Mouse (Mus musculus): Measurements from ENCODE around the gene Dhx33. TPM values are rescaled to one million over a fixed set of nuclear protein-coding genes. Genes with fewer than 3 reads are reported as not detected.

The Dhx33 gene
- polyA plus RNA-seq, 1 experiment from 2014 or later: 15.8 TPM

DNA sequence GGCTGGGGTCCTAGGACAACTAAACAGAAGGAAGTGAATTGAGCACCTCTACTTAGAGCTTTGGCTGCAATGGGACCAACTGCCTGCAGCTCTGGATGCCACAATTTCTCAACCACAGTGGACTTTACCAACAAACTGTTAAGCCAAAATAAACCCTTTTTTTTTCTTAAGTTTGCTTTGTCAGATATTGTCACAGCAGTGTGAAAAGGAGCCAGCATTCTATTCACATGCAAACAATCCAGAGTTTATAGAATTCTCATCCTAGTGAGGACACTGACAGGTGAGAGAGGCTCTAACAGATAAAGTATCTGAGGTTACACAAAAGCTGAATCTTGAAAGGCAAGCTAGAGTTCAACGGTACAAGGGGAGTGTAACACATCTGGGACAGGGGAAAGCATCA lies 12.8 kb upstream of the Dhx33 start:
- Histone ChIP-seq H3K27ac (no peak overlapping the region), H3K4me3 (replicated peaks) (no peak overlapping the region), H3K27me3 (no peaks in the 10 kb centered on the region), H3K4me1 (replicated peaks) (peaks cover 43% of the 10 kb centered on the region), H3K4me2 (replicated peaks) (no peak overlapping the region), H3K9ac (replicated peaks) (no peak overlapping the region), H3K9me3 (no peaks in the 10 kb centered on the region), H3K36me3 (peaks cover 12% of the 10 kb centered on the region)
- 90% methylated on average over 1 of the region's 1 CpGs for WGBS
- ATAC-seq: no peak

GRCm38 (mm10) chr11:71012743-71013142 lies 8.5 kb upstream of the Dhx33 start:
- H3K27me3 ChIP-seq: no peaks in the 10 kb centered on the region
- H3K36me3 ChIP-seq: peaks cover 44% of the 10 kb centered on the region
- no peak overlapping the region for H3K9ac ChIP-seq (replicated peaks)
- H3K4me3 ChIP-seq (replicated peaks): no peak overlapping the region
- no peak overlapping the region for H3K27ac ChIP-seq
- H3K9me3 ChIP-seq: no peaks in the 10 kb centered on the region
- no peak overlapping the region for H3K4me2 ChIP-seq (replicated peaks)
- ATAC-seq: no peak
- peaks cover 15% of the 10 kb centered on the region for H3K4me1 ChIP-seq (replicated peaks)
- 94% methylated on average over 7 of the region's 7 CpGs for WGBS

GRCm38 (mm10) chr11:71008321-71008720 lies 4.1 kb upstream of the Dhx33 start:
- WGBS: 94% methylated on average over 3 of the region's 3 CpGs
- H3K9ac ChIP-seq (replicated peaks): no peak overlapping the region
- H3K4me1 ChIP-seq (replicated peaks): peaks cover 8% of the 10 kb centered on the region
- H3K27me3 ChIP-seq: no peaks in the 10 kb centered on the region
- H3K9me3 ChIP-seq: no peaks in the 10 kb centered on the region
- ATAC-seq: no peak
- H3K4me3 ChIP-seq (replicated peaks): no peak overlapping the region
- peaks cover 42% of the 10 kb centered on the region for H3K36me3 ChIP-seq
- H3K4me2 ChIP-seq (replicated peaks): no peak overlapping the region
- no peak overlapping the region for H3K27ac ChIP-seq

DNA sequence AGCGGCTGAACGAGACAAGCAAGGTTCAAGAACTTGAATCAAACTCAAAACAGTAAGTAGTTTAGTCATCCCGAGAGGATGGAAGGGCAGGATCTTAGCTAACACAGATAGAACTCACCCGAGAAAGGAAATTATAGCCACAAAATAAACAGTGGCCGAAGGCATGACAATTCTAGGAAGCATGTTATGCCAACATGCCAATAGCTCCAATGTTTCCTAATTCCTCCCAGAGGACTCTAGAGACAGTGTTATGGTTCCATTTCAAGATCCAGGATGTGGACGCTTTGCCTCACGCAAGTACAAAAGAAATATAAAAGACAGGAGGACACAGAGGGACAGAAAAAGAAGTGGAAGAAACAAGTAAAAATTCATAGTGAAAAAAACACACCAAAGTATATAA lies 3.6 kb upstream of the Dhx33 start:
- Histone ChIP-seq H3K36me3 (peaks cover 41% of the 10 kb centered on the region), H3K27me3 (no peaks in the 10 kb centered on the region)

DNA sequence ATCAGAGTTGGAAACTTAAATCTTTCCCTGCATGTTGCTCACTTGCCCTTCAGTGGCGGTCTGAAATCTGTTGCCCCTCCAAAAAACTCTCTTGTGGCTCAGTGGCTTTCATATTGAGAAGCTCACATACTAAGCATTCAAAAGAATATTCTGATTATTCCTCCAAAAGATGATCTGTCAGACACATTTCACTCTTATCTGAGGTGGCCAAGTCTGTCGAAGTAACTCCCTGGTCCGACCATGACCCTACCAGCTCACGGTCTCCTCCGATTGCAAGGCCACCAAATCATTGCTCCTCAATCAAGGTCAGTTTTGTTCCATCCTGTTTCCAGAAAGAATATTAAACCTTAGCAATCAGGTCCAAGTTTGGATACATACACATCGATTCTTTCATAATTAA lies 2.8 kb upstream of the Dhx33 start:
- Histone ChIP-seq H3K36me3 (peaks cover 33% of the 10 kb centered on the region), H3K4me3 (replicated peaks) (no peak overlapping the region), H3K4me2 (replicated peaks) (no peak overlapping the region), H3K27me3 (no peaks in the 10 kb centered on the region), H3K4me1 (replicated peaks) (peaks cover 21% of the 10 kb centered on the region), H3K9ac (replicated peaks) (no peak overlapping the region), H3K9me3 (no peaks in the 10 kb centered on the region), H3K27ac (no peak overlapping the region)
- ATAC-seq: no peak
- WGBS: 97% methylated on average over 6 of the region's 6 CpGs

More for the DNA sequence above, 3.6 kb upstream of the Dhx33 start:
- ATAC-seq: no peak
- no peak overlapping the region for H3K4me2 ChIP-seq (replicated peaks)
- H3K27ac ChIP-seq: no peak overlapping the region
- peaks cover 13% of the 10 kb centered on the region for H3K4me1 ChIP-seq (replicated peaks)
- no peaks in the 10 kb centered on the region for H3K9me3 ChIP-seq
- WGBS: 92% methylated on average over 7 of the region's 7 CpGs
- no peak overlapping the region for H3K4me3 ChIP-seq (replicated peaks)
- H3K9ac ChIP-seq (replicated peaks): no peak overlapping the region

- Histone ChIP-seq H3K9ac (replicated peaks) (peak overlapping the region; percentile 51; the same call in 1 of the 2 replicates), H3K27me3 (no peaks in the 10 kb centered on the region), H3K4me1 (replicated peaks) (peaks cover 25% of the 10 kb centered on the region), H3K4me3 (replicated peaks) (peak overlapping the region; percentile 94), H3K36me3 (peaks cover 19% of the 10 kb centered on the region), H3K27ac (no peak overlapping the region), H3K4me2 (replicated peaks) (peak overlapping the region; percentile 43), H3K9me3 (no peaks in the 10 kb centered on the region)
- WGBS: 65% methylated on average over 5 of the region's 5 CpGs
- ATAC-seq: no peak
Observed at GRCm38 (mm10) chr11:71005046-71005445, 809 bp upstream of the Dhx33 start.

GRCm38 (mm10) chr11:71003611-71004315 lies 474 bp downstream of the Dhx33 start:
- H3K9me3 ChIP-seq: no peaks in the 10 kb centered on the region
- WGBS: under 1% methylated on average over 49 of the region's 49 CpGs
- peak; percentile 92 for ATAC-seq

GRCm38 (mm10) chr11:71001167-71001566 lies 3.1 kb downstream of the Dhx33 start:
- 86% methylated on average over 4 of the region's 4 CpGs for WGBS
- Histone ChIP-seq H3K4me2 (replicated peaks) (no peak overlapping the region), H3K9ac (replicated peaks) (no peak overlapping the region), H3K9me3 (no peaks in the 10 kb centered on the region), H3K4me3 (replicated peaks) (no peak overlapping the region), H3K36me3 (peaks cover 34% of the 10 kb centered on the region), H3K27ac (no peak overlapping the region), H3K4me1 (replicated peaks) (peaks cover 25% of the 10 kb centered on the region), H3K27me3 (no peaks in the 10 kb centered on the region)
- no peak for ATAC-seq

More at GRCm38 (mm10) chr11:71003611-71004315, 474 bp downstream of the Dhx33 start:
- H3K36me3 ChIP-seq: peaks cover 19% of the 10 kb centered on the region
- peak overlapping the region; percentile 86 for H3K4me2 ChIP-seq (replicated peaks)
- peaks cover 25% of the 10 kb centered on the region for H3K4me1 ChIP-seq (replicated peaks)
- H3K9ac ChIP-seq (replicated peaks): peak overlapping the region; percentile 81
- H3K27me3 ChIP-seq: no peaks in the 10 kb centered on the region
- peak overlapping the region; percentile 82 for H3K27ac ChIP-seq
- peak overlapping the region; percentile 94 for H3K4me3 ChIP-seq (replicated peaks)

GRCm38 (mm10) chr11:70982557-70983228 lies 21.5 kb downstream of the Dhx33 start, which contains the start of gene C1qbp:
Gene C1qbp, minus strand, starts transcription at chr11:70983026.
- peak; percentile 98 for ATAC-seq
- Histone ChIP-seq H3K9ac (replicated peaks) (peak within 1 kb of the TSS; percentile 94), H3K36me3 (peaks cover 63% of the 10 kb centered on the region), H3K4me3 (replicated peaks) (peak within 1 kb of the TSS; percentile 97), H3K27me3 (no peaks in the 10 kb centered on the region), H3K9me3 (no peaks in the 10 kb centered on the region), H3K4me1 (replicated peaks) (peaks cover 13% of the 10 kb centered on the region), H3K4me2 (replicated peaks) (peak within 1 kb of the TSS; percentile 83), H3K27ac (peak within 1 kb of the TSS; percentile 51; the same call in 1 of the 2 replicates)
- WGBS: under 1% methylated on average over 60 of the region's 64 CpGs

DNA sequence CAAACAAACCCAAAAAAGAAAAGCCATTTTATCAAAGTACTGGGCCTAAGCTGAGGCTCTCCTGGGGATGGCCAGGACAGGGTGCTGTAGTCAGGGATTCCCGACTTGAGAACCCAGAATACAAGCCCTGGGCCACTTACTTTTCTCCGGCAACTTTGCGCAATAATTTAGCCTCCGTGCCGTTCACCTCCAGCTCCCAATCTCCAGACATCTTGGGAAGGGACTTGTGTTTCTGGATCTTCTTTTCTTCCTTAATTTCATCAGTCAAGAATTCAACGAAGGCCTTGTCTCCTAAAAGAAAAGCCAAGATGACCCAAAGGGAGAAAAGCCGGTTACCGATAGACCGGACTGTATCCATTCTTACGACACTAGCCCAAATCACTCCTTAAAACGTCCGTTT lies 22.2 kb downstream of the Dhx33 start:
- Histone ChIP-seq H3K4me1 (replicated peaks) (peaks cover 13% of the 10 kb centered on the region), H3K36me3 (peaks cover 63% of the 10 kb centered on the region), H3K4me2 (replicated peaks) (peak overlapping the region; percentile 83), H3K4me3 (replicated peaks) (peak overlapping the region; percentile 97), H3K27ac (no peak overlapping the region), H3K9ac (replicated peaks) (peak overlapping the region; percentile 94), H3K27me3 (no peaks in the 10 kb centered on the region), H3K9me3 (no peaks in the 10 kb centered on the region)
- WGBS: 11% methylated on average over 12 of the region's 12 CpGs
- no peak for ATAC-seq

- Histone ChIP-seq H3K4me1 (replicated peaks) (peaks cover 13% of the 10 kb centered on the region), H3K4me3 (replicated peaks) (no peak overlapping the region), H3K4me2 (replicated peaks) (peak overlapping the region; percentile 83; the same call in 1 of the 2 replicates), H3K27me3 (no peaks in the 10 kb centered on the region), H3K36me3 (peaks cover 62% of the 10 kb centered on the region), H3K9me3 (no peaks in the 10 kb centered on the region), H3K9ac (replicated peaks) (no peak overlapping the region; the same call in 1 of the 2 replicates), H3K27ac (no peak overlapping the region)
- no peak for ATAC-seq
- WGBS: 95% methylated on average over 14 of the region's 14 CpGs
Observed at GRCm38 (mm10) chr11:70980751-70981510, 23.3 kb downstream of the Dhx33 start.

DNA sequence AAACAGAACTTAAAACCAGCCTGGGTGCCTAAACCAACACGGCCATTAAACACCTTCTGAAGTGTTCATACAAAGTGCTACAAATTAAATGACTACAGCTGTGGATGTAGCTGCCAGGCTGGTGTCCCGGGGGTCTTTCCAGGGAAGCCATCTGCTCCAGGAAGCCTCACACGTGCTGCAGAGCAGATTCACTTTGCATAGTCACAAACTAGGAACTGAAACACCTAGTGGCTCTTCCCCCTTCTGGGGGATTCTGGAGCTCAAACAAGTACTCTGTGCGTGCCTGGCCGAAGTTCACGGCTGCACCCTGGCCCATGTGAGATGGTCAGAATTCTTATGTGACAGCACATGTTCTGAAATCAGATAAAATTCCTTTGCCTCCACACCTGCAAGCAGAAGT lies 24.0 kb downstream of the Dhx33 start:
- WGBS: 88% methylated on average over 6 of the region's 6 CpGs
- no peak overlapping the region for H3K27ac ChIP-seq
- H3K4me1 ChIP-seq (replicated peaks): peaks cover 13% of the 10 kb centered on the region
- no peak overlapping the region for H3K9ac ChIP-seq (replicated peaks)
- ATAC-seq: no peak
- no peaks in the 10 kb centered on the region for H3K9me3 ChIP-seq
- no peak overlapping the region for H3K4me2 ChIP-seq (replicated peaks)
- no peak overlapping the region for H3K4me3 ChIP-seq (replicated peaks)
- H3K36me3 ChIP-seq: peaks cover 61% of the 10 kb centered on the region
- H3K27me3 ChIP-seq: no peaks in the 10 kb centered on the region

All from midbrain, embryonic 13.5 days (tissue).